Mouse (Mus musculus): ENCODE results near the gene Colec11.

GRCm38 (mm10) chr12:28622641-28623040, 536 bp downstream of the Colec11 start:
- TF ChIP-seq CTCF (IDR thresholded peaks at IDR 0.05; ENCODE audit: low read depth, low read length) = no peak
- no peak for TF ChIP-seq POLR2A (IDR thresholded peaks at IDR 0.05; ENCODE audit: insufficient read depth, low read length)

All from ES-Bruce4 (cell line).